Mouse (Mus musculus) mesoderm, embryonic 11.5 days (tissue): ENCODE measurements at regions not wholly inside any gene's neighbourhood (a gene's known extent, or its start where the extent isn't known, plus 50 kb on each side); places are given as distances from the start of the nearest gene placed in this dataset.

Source experiments
- DNase-seq: peaks from one replicate; pipeline ENCODE4 v3.0.0-alpha.2; 2012; ENCODE audit warnings: low read depth, low spot score

- DNase-seq = no peak
Measured at GRCm38 (mm10) chr11:92743191-92743590, 354.6 kb upstream of the Car10 start.

DNA sequence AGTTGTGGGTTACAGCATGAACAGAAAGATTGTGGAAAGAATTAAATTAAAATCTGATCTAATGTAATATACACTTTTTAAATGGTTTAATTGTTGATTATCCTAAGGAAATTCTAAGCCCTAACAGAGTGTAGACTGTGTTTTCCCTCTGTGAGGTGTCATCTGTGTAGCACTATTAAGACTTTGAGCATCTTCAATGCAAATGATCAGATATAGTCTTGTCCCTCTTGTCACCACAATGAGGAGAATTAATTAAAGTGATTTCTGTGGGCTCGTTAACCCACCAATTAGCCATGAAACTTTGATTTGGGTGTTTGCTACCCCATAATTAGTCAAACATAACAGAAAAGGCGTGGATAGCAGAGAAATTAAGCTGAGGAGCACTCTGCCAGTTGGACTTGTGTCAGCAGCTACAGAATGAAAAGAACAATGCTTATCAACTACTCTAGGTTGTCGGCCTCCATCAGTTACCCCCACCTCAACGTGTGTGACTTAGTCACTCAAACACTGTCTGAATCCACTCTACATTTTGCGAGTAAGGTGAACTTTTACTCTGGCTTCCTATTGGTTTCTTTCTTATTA lies 339.4 kb upstream of the Car10 start:
- no peak for DNase-seq

DNA sequence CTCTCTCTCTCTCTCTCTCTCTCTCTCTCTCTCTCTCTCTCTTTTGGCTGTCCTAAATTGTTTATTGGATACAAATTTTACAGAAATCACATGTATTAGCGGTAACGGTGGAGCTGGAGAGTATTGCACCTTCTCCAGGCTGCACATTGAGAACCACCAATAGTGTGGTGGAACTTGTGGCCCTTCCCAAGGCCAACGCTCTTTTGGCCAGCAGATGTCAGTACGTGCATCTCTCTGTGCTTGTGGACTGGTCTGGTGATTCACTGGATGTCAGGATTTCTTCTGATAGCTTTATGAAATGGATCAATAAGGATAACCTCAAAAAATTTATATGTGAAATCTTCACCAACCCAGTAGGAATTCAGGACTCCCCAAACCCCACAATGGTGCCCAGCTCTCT lies 327.9 kb upstream of the Car10 start:
- DNase-seq = no peak

GRCm38 (mm10) chr11:92772916-92773569 lies 324.8 kb upstream of the Car10 start:
- DNase-seq = no peak

DNA sequence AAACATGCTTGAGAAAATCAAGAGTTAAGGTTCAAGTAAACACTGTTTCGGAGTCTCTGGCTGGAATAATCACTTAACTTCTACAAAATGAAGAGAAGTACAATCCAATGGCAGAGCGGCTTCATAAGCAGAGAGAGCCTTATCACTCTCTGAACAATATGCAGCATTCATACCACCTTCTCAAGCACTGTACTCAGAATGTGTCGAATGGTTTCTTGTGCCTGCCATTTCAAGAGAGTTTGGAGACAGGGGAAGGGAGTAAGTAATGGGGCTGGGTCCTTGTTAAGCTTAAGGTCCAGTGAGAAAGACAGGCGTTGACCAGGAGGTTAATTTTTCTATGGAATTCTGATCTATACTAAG lies 324.3 kb upstream of the Car10 start:
- DNase-seq = no peak

GRCm38 (mm10) chr11:92774780-92775179 lies 323.0 kb upstream of the Car10 start:
- peak; percentile 29 for DNase-seq

GRCm38 (mm10) chr11:92799267-92799666 lies 298.6 kb upstream of the Car10 start:
- DNase-seq = no peak
